Mouse (Mus musculus) kidney, adult 11 months (tissue): ENCODE measurements at regions not wholly inside any gene's neighbourhood (a gene's known extent, or its start where the extent isn't known, plus 50 kb on each side); places are given as distances from the start of the nearest gene placed in this dataset.

Experiments used
- DNase-seq: peaks from one replicate; pipeline ENCODE4 v3.0.0; 2022

GRCm38 (mm10) chr12:25771856-25772255 lies 643.2 kb downstream of the Rnf144a start:
- no peak for DNase-seq

GRCm38 (mm10) chr12:25768644-25769043 lies 646.4 kb downstream of the Rnf144a start:
- DNase-seq = no peak

- DNase-seq = no peak
Measured at GRCm38 (mm10) chr12:25763061-25763460, 652.0 kb downstream of the Rnf144a start.

- no peak for DNase-seq
Measured at GRCm38 (mm10) chr12:25757014-25757413, 658.0 kb downstream of the Rnf144a start.

GRCm38 (mm10) chr12:25733801-25734200 lies 636.9 kb upstream of the Id2 start:
- DNase-seq = no peak

- no peak for DNase-seq
Measured at GRCm38 (mm10) chr12:25725774-25726173, 628.8 kb upstream of the Id2 start.

- no peak for DNase-seq
Measured at GRCm38 (mm10) chr12:25711186-25711585, 614.2 kb upstream of the Id2 start.

GRCm38 (mm10) chr12:25703023-25703400 lies 606.1 kb upstream of the Id2 start:
- DNase-seq = no peak

GRCm38 (mm10) chr12:25702176-25703022 lies 605.5 kb upstream of the Id2 start:
- no peak for DNase-seq

GRCm38 (mm10) chr12:25687063-25687462 lies 590.1 kb upstream of the Id2 start:
- no peak for DNase-seq

GRCm38 (mm10) chr12:25676631-25677030 lies 579.7 kb upstream of the Id2 start:
- DNase-seq = no peak

GRCm38 (mm10) chr12:25668336-25668735 lies 571.4 kb upstream of the Id2 start:
- DNase-seq = no peak

- no peak for DNase-seq
Measured at GRCm38 (mm10) chr12:25654456-25654855, 557.5 kb upstream of the Id2 start.

- DNase-seq = no peak
Measured at GRCm38 (mm10) chr12:25650237-25650636, 553.3 kb upstream of the Id2 start.

GRCm38 (mm10) chr12:25628081-25628480 lies 531.1 kb upstream of the Id2 start:
- no peak for DNase-seq

GRCm38 (mm10) chr12:25625858-25626257 lies 528.9 kb upstream of the Id2 start:
- DNase-seq = no peak

- no peak for DNase-seq
Measured at GRCm38 (mm10) chr12:25623449-25623848, 526.5 kb upstream of the Id2 start.

GRCm38 (mm10) chr12:25621142-25621541 lies 524.2 kb upstream of the Id2 start:
- no peak for DNase-seq

GRCm38 (mm10) chr12:25617521-25617920 lies 520.6 kb upstream of the Id2 start:
- DNase-seq = no peak

GRCm38 (mm10) chr12:25615377-25615776 lies 518.4 kb upstream of the Id2 start:
- no peak for DNase-seq

GRCm38 (mm10) chr12:25613473-25613872 lies 516.5 kb upstream of the Id2 start:
- DNase-seq = no peak

GRCm38 (mm10) chr12:25609045-25609444 lies 512.1 kb upstream of the Id2 start:
- DNase-seq = no peak

- no peak for DNase-seq
Measured at GRCm38 (mm10) chr12:25605396-25605795, 508.5 kb upstream of the Id2 start.

GRCm38 (mm10) chr12:25590262-25590661 lies 493.3 kb upstream of the Id2 start:
- no peak for DNase-seq

- DNase-seq = no peak
Measured at GRCm38 (mm10) chr12:25585746-25586145, 488.8 kb upstream of the Id2 start.
